Mouse (Mus musculus): ENCODE data around the gene Gm49776.

GRCm38 (mm10) chr16:18250231-18250630 is 7.9 kb downstream of the Gm49776 start:
- TF ChIP-seq CTCF (IDR thresholded peaks at IDR 0.05; ENCODE audit: borderline replicate concordance, insufficient read depth, low read depth, low read length): no peak
- no peak for TF ChIP-seq POLR2A (IDR thresholded peaks at IDR 0.05; ENCODE audit: borderline replicate concordance, insufficient read depth, low read length)

Data from cerebellum, adult 2 months (tissue).